Mouse (Mus musculus) midbrain, postnatal 0 days (tissue): ENCODE measurements around the gene Ankrd22. TPM values are rescaled to one million over a fixed set of nuclear protein-coding genes. Genes with fewer than 3 reads are reported as not detected.

Experiments used
- ATAC-seq: fragments of 200-750 bp; cut with Nextera tagmentation; 2 replicates; pipeline ENCODE4 v1.8.0; 2017; ENCODE audit warnings: moderate number of reproducible peaks, mild to moderate bottlenecking, moderate TSS enrichment, moderate library complexity; ENCODE audit not compliant: low FRiP score
- DNase-seq: peaks from one replicate; pipeline ENCODE4 v3.0.0-alpha.2; 2015; ENCODE audit warnings: low spot score
- H3K27ac ChIP-seq: fragments of 300-500 bp; sonication (generic); 2 replicates; pipeline ENCODE4 v1.5.1; 2014; ENCODE audit warnings: low read depth, mild to moderate bottlenecking, low read length, mixed read lengths
- H3K27me3 ChIP-seq: fragments of 300-500 bp; sonication (generic); 2 replicates; pipeline ENCODE4 v1.6.1; 2014; ENCODE audit warnings: low read length, control low read depth, mixed read lengths; ENCODE audit not compliant: insufficient read depth
- H3K36me3 ChIP-seq: fragments of 300-500 bp; sonication (generic); 2 replicates; pipeline ENCODE4 v1.6.1; 2014; ENCODE audit warnings: low read length, control low read depth, mixed read lengths; ENCODE audit not compliant: insufficient read depth
- H3K4me1 ChIP-seq: fragments of 300-500 bp; sonication (generic); 2 replicates; pipeline ENCODE4 v1.6.1; 2014; ENCODE audit warnings: mild to moderate bottlenecking, control low read depth, antibody characterized with exemption, low read length, mixed read lengths; ENCODE audit not compliant: insufficient read depth
- H3K4me2 ChIP-seq: fragments of 300-500 bp; sonication (generic); 2 replicates; pipeline ENCODE4 v1.6.1; 2014; ENCODE audit warnings: low read depth, mild to moderate bottlenecking, low read length, mixed read lengths; ENCODE audit not compliant: poor library complexity, severe bottlenecking
- H3K4me3 ChIP-seq: fragments of 300-500 bp; sonication (generic); 2 replicates; pipeline ENCODE4 v1.5.1; 2014; ENCODE audit warnings: low read depth, mild to moderate bottlenecking, low read length, moderate library complexity
- H3K9ac ChIP-seq: fragments of 300-500 bp; sonication (generic); replicated peaks from 2 replicates; pipeline ENCODE4 v1.6.1; 2014; ENCODE audit warnings: mild to moderate bottlenecking, low read length, moderate library complexity, mixed read lengths; ENCODE audit not compliant: poor library complexity, severe bottlenecking
- H3K9me3 ChIP-seq: fragments of 300-500 bp; sonication (generic); 2 replicates; pipeline ENCODE4 v1.6.1; 2016; ENCODE audit warnings: low read length, control low read depth
- CTCF ChIP-seq: IDR thresholded peaks from 2 replicates; pipeline ENCODE4 v1.5.1; 2016; ENCODE audit warnings: antibody characterized with exemption, mild to moderate bottlenecking
- WGBS: fragments of 180-500 bp; shearing (Covaris S2); extraction: QIAGEN DNeasy Blood & Tissue Kit; methylation state at CpG from one replicate; pipeline ENCODE4 v1.1.7; 2014; 5-methylcytosine and 5-hydroxymethylcytosine counted together
- polyA plus RNA-seq: library from polyadenylated mRNA; unstranded; fragments of >200 nt; fragmentation: Nextera tagmentation; extraction: Ambion mirVana; gene quantifications from 2 replicates; pipeline ENCODE4 v1.2.1, GENCODE M21; 2015
- total RNA-seq: library from RNA; depleted of rRNA; stranded (reverse); fragments of >200 nt; gene quantifications from 2 replicates; pipeline ENCODE4 v1.2.3, GENCODE M21; 2014; rRNA removed

Gene Ankrd22
- total RNA-seq = not detected in 2 replicates
- polyA plus RNA-seq = not detected in 2 replicates

GRCm38 (mm10) chr19:34165891-34166290, at the start of gene Ankrd22:
Gene Ankrd22 (minus strand): TSS chr19:34166053.
- TF ChIP-seq CTCF = no peak
- no peak for DNase-seq

GRCm38 (mm10) chr19:34214136-34214535, 48.3 kb upstream of the Ankrd22 start:
- Histone ChIP-seq H3K9ac (no peak overlapping the region), H3K9me3 (no peaks in the 10 kb centered on the region), H3K27me3 (no peaks in the 10 kb centered on the region), H3K4me1 (peaks cover 5% of the 10 kb centered on the region; the same call in 1 of the 2 replicates), H3K27ac (no peak overlapping the region), H3K4me3 (no peak overlapping the region), H3K36me3 (no peaks in the 10 kb centered on the region), H3K4me2 (no peak overlapping the region)
- DNase-seq (no peak), ATAC-seq (no peak)
- TF ChIP-seq CTCF = no peak
- WGBS = 57% methylated on average over 4 of the region's 4 CpGs

More at GRCm38 (mm10) chr19:34165891-34166290, at the start of gene Ankrd22:
- WGBS = 75% methylated on average over 5 of the region's 5 CpGs
- Histone ChIP-seq H3K4me2 (no peak within 1 kb of the TSS), H3K27me3 (no peaks in the 10 kb centered on the region), H3K36me3 (no peaks in the 10 kb centered on the region), H3K4me3 (no peak within 1 kb of the TSS), H3K27ac (no peak within 1 kb of the TSS), H3K9ac (no peak within 1 kb of the TSS), H3K9me3 (no peaks in the 10 kb centered on the region), H3K4me1 (no peaks in the 10 kb centered on the region)
- ATAC-seq = no peak

DNA sequence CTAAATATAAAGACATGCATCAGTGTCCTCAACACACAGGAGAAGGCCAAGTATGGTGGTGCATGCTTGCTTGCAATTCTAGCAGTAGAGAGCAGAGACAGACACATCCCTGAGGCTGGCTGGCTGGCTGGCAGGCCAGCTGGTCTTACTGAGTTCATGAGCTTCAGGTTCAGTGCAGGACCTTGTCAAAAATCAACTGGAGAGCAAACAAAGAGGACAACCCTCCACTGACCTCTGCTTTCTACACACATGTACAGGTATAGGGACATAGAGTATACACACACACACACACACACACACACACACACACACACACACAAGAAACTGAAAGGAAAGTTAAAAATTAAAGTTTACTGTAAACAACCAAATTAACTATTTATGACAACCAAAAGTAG, 47.4 kb upstream of the Ankrd22 start:
- no peaks in the 10 kb centered on the region for H3K27me3 ChIP-seq
- ATAC-seq = no peak

DNA sequence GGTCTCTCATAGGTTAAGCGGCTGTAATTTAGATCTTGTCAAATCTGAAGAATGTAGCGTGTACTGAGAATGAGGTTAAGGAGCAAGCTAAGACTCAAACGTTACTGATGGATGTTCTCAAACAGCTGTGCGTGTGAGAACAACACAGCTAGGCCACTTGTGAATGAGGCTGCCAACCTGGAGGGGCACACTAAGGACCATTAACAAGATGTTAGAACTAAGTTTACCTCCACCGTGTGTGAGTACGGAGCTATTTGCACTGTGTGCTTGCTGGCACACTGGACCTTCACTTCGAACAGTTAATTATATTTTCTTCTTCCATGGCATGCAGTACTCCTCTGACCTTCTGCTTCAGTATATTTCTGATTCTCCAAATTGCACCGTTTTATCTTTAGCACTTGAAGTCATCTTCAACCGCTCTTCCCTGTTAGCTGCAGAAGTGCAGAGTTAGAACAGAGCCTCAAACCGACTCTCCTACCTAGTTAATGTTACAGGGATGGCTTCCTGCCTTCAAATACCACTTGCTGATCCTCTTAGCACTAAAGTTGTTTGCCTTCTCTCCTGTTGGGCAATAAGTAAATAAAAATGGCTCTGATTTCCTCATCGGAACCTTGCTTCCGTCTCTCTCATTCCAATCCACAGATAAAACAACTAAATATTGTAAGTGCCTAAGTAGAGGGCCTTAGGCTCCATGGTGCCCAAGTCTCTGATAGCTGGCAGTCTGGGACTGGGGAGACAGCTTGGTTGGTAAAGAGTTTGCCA, 46.8 kb upstream of the Ankrd22 start:
- H3K27ac ChIP-seq = no peak overlapping the region
- no peaks in the 10 kb centered on the region for H3K36me3 ChIP-seq
- peaks cover 5% of the 10 kb centered on the region; the same call in 1 of the 2 replicates for H3K4me1 ChIP-seq
- H3K27me3 ChIP-seq = no peaks in the 10 kb centered on the region
- H3K9ac ChIP-seq = no peak overlapping the region
- TF ChIP-seq CTCF = no peak
- no peak overlapping the region for H3K4me2 ChIP-seq
- H3K4me3 ChIP-seq = no peak overlapping the region
- ATAC-seq = no peak
- 89% methylated on average over 12 of the region's 12 CpGs for WGBS
- DNase-seq = no peak
- no peaks in the 10 kb centered on the region for H3K9me3 ChIP-seq

More for the DNA sequence above, 47.4 kb upstream of the Ankrd22 start:
- no peak for TF ChIP-seq CTCF
- H3K4me2 ChIP-seq = no peak overlapping the region
- peaks cover 5% of the 10 kb centered on the region; the same call in 1 of the 2 replicates for H3K4me1 ChIP-seq
- no peak overlapping the region for H3K27ac ChIP-seq
- no peak overlapping the region for H3K4me3 ChIP-seq
- H3K36me3 ChIP-seq = no peaks in the 10 kb centered on the region
- H3K9me3 ChIP-seq = no peaks in the 10 kb centered on the region
- no peak for DNase-seq
- no peak overlapping the region for H3K9ac ChIP-seq

- no peak overlapping the region for H3K4me3 ChIP-seq
- no peaks in the 10 kb centered on the region for H3K36me3 ChIP-seq
- DNase-seq = no peak
- no peaks in the 10 kb centered on the region for H3K27me3 ChIP-seq
- no peak overlapping the region for H3K9ac ChIP-seq
- H3K4me2 ChIP-seq = no peak overlapping the region
- 66% methylated on average over 2 of the region's 2 CpGs for WGBS
- no peaks in the 10 kb centered on the region for H3K9me3 ChIP-seq
- no peak overlapping the region for H3K27ac ChIP-seq
- ATAC-seq = no peak
- no peaks in the 10 kb centered on the region for H3K4me1 ChIP-seq
- TF ChIP-seq CTCF = no peak
These were observed 45.0 kb upstream of the Ankrd22 start for GRCm38 (mm10) chr19:34210841-34211240.

- no peak overlapping the region for H3K4me2 ChIP-seq
- no peaks in the 10 kb centered on the region for H3K9me3 ChIP-seq
- ATAC-seq = no peak
- H3K27ac ChIP-seq = no peak overlapping the region
- TF ChIP-seq CTCF = no peak
- no peak for DNase-seq
- no peaks in the 10 kb centered on the region for H3K36me3 ChIP-seq
- 88% methylated on average over 8 of the region's 8 CpGs for WGBS
- no peak overlapping the region for H3K4me3 ChIP-seq
- H3K27me3 ChIP-seq = no peaks in the 10 kb centered on the region
- no peak overlapping the region for H3K9ac ChIP-seq
- H3K4me1 ChIP-seq = no peaks in the 10 kb centered on the region
These were observed 44.2 kb upstream of the Ankrd22 start for GRCm38 (mm10) chr19:34209930-34210581.
